Mouse (Mus musculus): ENCODE results near the gene Kcna7. TPM values are rescaled to one million over a fixed set of nuclear protein-coding genes. Genes with fewer than 3 reads are reported as not detected.

Kcna7 gene
- polyA plus RNA-seq, 1 experiment from 2014 or later: not detected

GRCm38 (mm10) chr7:45436444-45436843 is 31.0 kb downstream of the Kcna7 start:
- WGBS: 93% methylated on average over 5 of the region's 5 CpGs
- H3K9me3 ChIP-seq (replicated peaks): no peaks in the 10 kb centered on the region
- peaks cover 22% of the 10 kb centered on the region; the same call in 1 of the 2 replicates for H3K36me3 ChIP-seq (ENCODE audit: poor library complexity, severe bottlenecking)
- H3K27me3 ChIP-seq: no peaks in the 10 kb centered on the region
- H3K27ac ChIP-seq: no peak overlapping the region
- no peak overlapping the region for H3K4me2 ChIP-seq
- no peak for ATAC-seq
- H3K4me1 ChIP-seq: peaks cover 45% of the 10 kb centered on the region
- H3K9ac ChIP-seq: peak overlapping the region; percentile 84; the same call in 1 of the 2 replicates
- no peak overlapping the region for H3K4me3 ChIP-seq

GRCm38 (mm10) chr7:45437046-45437445 is 31.6 kb downstream of the Kcna7 start:
- no peak for ATAC-seq
- H3K9ac ChIP-seq: peak overlapping the region; percentile 22; the same call in 1 of the 2 replicates
- H3K36me3 ChIP-seq (ENCODE audit: poor library complexity, severe bottlenecking): peaks cover 19% of the 10 kb centered on the region; the same call in 1 of the 2 replicates
- no peak overlapping the region for H3K4me3 ChIP-seq
- H3K27me3 ChIP-seq: no peaks in the 10 kb centered on the region
- H3K27ac ChIP-seq: no peak overlapping the region
- no peaks in the 10 kb centered on the region for H3K9me3 ChIP-seq (replicated peaks)
- no peak overlapping the region for H3K4me2 ChIP-seq
- H3K4me1 ChIP-seq: peaks cover 45% of the 10 kb centered on the region
- 33% methylated on average over 6 of the region's 6 CpGs for WGBS

DNA sequence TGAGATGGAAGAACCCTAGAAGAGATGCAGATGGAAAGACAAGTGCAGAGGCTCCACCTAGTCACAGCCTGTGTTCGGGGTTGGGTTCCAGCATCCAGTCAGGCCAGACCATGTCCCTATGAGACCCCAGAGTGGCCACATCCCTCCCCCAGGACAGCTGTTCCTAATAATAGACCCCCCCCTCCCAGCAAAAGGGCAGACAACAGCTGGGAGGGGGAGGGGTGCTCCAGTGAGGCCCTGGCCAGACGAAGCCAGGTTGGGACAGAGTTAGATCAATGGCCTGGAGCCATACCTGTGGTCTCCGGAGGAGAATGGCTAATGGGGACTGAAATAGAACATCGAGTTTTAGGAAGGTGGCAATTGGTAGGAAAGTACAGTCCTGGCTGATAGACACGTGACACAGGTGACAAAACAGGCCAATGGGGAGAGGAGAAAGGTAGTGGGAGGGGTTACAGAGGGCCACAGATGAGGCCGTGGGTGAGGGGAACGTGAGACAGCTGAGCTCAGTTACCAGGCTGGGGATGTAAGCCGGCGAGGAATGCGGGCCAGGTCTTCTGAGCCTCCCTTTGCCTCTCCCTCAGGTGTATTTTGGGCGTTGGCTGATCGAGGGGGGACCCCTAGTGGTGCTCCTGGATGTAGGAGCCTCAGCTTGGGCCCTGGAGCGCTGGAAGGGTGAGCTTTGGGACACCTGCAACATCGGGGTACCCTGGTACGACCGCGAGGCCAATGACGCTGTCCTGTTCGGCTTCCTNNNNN is 32.2 kb downstream of the Kcna7 start, which contains the start of gene Ruvbl2:
Gene Ruvbl2 (minus strand): TSS at position 576 of the 756 bp plus-strand sequence.
- H3K4me1 ChIP-seq: peaks cover 41% of the 10 kb centered on the region
- no peak within 1 kb of the TSS for H3K4me3 ChIP-seq
- no peak within 1 kb of the TSS for H3K27ac ChIP-seq
- no peak for ATAC-seq
- H3K36me3 ChIP-seq (ENCODE audit: poor library complexity, severe bottlenecking): peaks cover 19% of the 10 kb centered on the region
- no peaks in the 10 kb centered on the region for H3K9me3 ChIP-seq (replicated peaks)
- 23% methylated on average over 19 of the region's 19 CpGs for WGBS
- peak within 1 kb of the TSS; percentile 19; the same call in 1 of the 2 replicates for H3K4me2 ChIP-seq
- peak within 1 kb of the TSS; percentile 22; the same call in 1 of the 2 replicates for H3K9ac ChIP-seq
- no peaks in the 10 kb centered on the region for H3K27me3 ChIP-seq

- WGBS: 92% methylated on average over 22 of the region's 22 CpGs
- H3K4me3 ChIP-seq: no peak overlapping the region
- H3K36me3 ChIP-seq (ENCODE audit: poor library complexity, severe bottlenecking): peaks cover 54% of the 10 kb centered on the region
- no peaks in the 10 kb centered on the region for H3K9me3 ChIP-seq (replicated peaks)
- H3K4me1 ChIP-seq: no peaks in the 10 kb centered on the region
- H3K27me3 ChIP-seq: no peaks in the 10 kb centered on the region
- H3K9ac ChIP-seq: no peak overlapping the region
- no peak overlapping the region for H3K4me2 ChIP-seq
- H3K27ac ChIP-seq: no peak overlapping the region
- ATAC-seq: no peak
Measured at GRCm38 (mm10) chr7:45443526-45444420, 38.3 kb downstream of the Kcna7 start.

- H3K27ac ChIP-seq: no peak overlapping the region
- H3K4me3 ChIP-seq: no peak overlapping the region
- H3K9me3 ChIP-seq (replicated peaks): no peaks in the 10 kb centered on the region
- no peak overlapping the region for H3K4me2 ChIP-seq
- no peak for ATAC-seq
- H3K36me3 ChIP-seq (ENCODE audit: poor library complexity, severe bottlenecking): peaks cover 54% of the 10 kb centered on the region
- no peaks in the 10 kb centered on the region for H3K27me3 ChIP-seq
- no peaks in the 10 kb centered on the region for H3K4me1 ChIP-seq
- H3K9ac ChIP-seq: no peak overlapping the region
Measured at GRCm38 (mm10) chr7:45446589-45446988, 41.1 kb downstream of the Kcna7 start.

DNA sequence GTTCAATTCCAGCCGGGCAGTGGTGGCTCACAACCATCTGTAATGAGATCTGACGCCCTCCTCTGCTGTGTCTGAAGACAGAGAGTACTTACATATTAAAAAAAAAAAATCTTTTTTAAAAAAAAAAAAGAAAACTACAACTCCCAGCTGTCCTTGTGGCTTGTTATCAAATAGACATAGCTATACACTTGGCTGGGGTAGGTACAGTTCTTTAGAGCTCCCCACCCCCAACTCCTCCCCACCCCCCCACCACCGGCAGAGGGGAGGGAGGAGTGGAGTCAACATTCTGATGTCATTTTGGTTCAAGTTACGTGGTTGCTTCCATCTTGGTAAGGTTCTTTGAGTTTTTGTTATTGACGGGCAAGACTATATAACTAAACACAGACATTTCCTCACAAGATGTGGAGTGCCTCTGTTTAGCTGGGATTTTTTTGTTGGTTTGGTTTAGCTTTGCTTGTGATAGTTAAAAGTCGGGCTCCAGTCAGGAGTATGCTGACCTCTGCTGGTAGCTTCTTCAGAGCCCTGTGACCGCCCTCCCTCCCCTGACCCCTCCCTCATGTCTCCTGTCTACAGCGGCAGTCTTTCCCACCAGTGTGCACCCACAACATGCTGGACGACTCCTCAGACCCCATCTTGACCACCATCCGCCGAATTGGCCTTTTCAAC is 42.0 kb downstream of the Kcna7 start:
- H3K9me3 ChIP-seq (replicated peaks): no peaks in the 10 kb centered on the region
- no peak overlapping the region for H3K27ac ChIP-seq
- H3K9ac ChIP-seq: no peak overlapping the region
- no peak for ATAC-seq
- no peak overlapping the region for H3K4me2 ChIP-seq
- H3K4me1 ChIP-seq: no peaks in the 10 kb centered on the region
- H3K4me3 ChIP-seq: no peak overlapping the region
- 44% methylated on average over 11 of the region's 11 CpGs for WGBS
- no peaks in the 10 kb centered on the region for H3K27me3 ChIP-seq
- peaks cover 57% of the 10 kb centered on the region for H3K36me3 ChIP-seq (ENCODE audit: poor library complexity, severe bottlenecking)

- Histone ChIP-seq H3K9me3 (replicated peaks) (no peaks in the 10 kb centered on the region), H3K27ac (no peak overlapping the region), H3K27me3 (no peaks in the 10 kb centered on the region), H3K36me3 (ENCODE audit: poor library complexity, severe bottlenecking) (peaks cover 51% of the 10 kb centered on the region), H3K9ac (no peak overlapping the region), H3K4me2 (no peak overlapping the region), H3K4me1 (no peaks in the 10 kb centered on the region), H3K4me3 (no peak overlapping the region)
- WGBS: 90% methylated on average over 1 of the region's 1 CpGs
- ATAC-seq: no peak
Measured at GRCm38 (mm10) chr7:45449974-45450373, 44.5 kb downstream of the Kcna7 start.

GRCm38 (mm10) chr7:45451344-45451982 is 46.0 kb downstream of the Kcna7 start:
- H3K27ac ChIP-seq: no peak overlapping the region
- 54% methylated on average over 23 of the region's 23 CpGs for WGBS
- peak; percentile 74 for ATAC-seq
- H3K4me3 ChIP-seq: no peak overlapping the region
- no peaks in the 10 kb centered on the region for H3K9me3 ChIP-seq (replicated peaks)
- peaks cover 59% of the 10 kb centered on the region for H3K36me3 ChIP-seq (ENCODE audit: poor library complexity, severe bottlenecking)
- no peak overlapping the region for H3K4me2 ChIP-seq
- H3K9ac ChIP-seq: peak overlapping the region; percentile 23; the same call in 1 of the 2 replicates
- H3K27me3 ChIP-seq: no peaks in the 10 kb centered on the region
- H3K4me1 ChIP-seq: peaks cover 4% of the 10 kb centered on the region; the same call in 1 of the 2 replicates

DNA sequence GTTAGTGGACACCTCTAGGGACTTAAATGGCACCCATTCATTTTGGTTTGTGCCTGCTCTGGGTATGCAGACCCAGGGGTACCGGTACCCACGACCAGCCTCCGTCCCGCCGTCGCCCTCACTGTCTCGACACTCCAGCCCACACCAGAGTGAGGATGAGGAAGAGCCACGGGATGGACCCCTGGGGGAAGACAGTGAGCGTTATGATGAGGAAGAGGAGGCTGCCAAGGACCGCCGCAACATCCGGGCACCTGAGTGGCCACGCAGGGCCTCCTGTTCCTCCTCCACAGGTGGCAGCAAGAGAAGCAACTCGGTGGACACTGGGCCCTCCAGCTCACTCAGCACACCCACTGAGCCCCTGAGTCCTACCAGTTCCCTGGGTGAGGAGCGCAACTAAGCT is 49.5 kb downstream of the Kcna7 start:
- WGBS: 93% methylated on average over 15 of the region's 15 CpGs
- Histone ChIP-seq H3K9ac (no peak overlapping the region), H3K27ac (no peak overlapping the region), H3K4me2 (no peak overlapping the region), H3K9me3 (replicated peaks) (no peaks in the 10 kb centered on the region), H3K4me1 (peaks cover 25% of the 10 kb centered on the region), H3K36me3 (ENCODE audit: poor library complexity, severe bottlenecking) (peaks cover 63% of the 10 kb centered on the region), H3K27me3 (no peaks in the 10 kb centered on the region), H3K4me3 (no peak overlapping the region)
- no peak for ATAC-seq

- Histone ChIP-seq H3K36me3 (ENCODE audit: poor library complexity, severe bottlenecking) (peaks cover 61% of the 10 kb centered on the region), H3K27me3 (no peaks in the 10 kb centered on the region), H3K27ac (no peak overlapping the region), H3K9ac (no peak overlapping the region), H3K4me3 (no peak overlapping the region), H3K4me1 (peaks cover 36% of the 10 kb centered on the region), H3K9me3 (replicated peaks) (no peaks in the 10 kb centered on the region), H3K4me2 (no peak overlapping the region)
- 76% methylated on average over 13 of the region's 13 CpGs for WGBS
- no peak for ATAC-seq
Measured at GRCm38 (mm10) chr7:45455932-45456696, 50.7 kb downstream of the Kcna7 start.

DNA sequence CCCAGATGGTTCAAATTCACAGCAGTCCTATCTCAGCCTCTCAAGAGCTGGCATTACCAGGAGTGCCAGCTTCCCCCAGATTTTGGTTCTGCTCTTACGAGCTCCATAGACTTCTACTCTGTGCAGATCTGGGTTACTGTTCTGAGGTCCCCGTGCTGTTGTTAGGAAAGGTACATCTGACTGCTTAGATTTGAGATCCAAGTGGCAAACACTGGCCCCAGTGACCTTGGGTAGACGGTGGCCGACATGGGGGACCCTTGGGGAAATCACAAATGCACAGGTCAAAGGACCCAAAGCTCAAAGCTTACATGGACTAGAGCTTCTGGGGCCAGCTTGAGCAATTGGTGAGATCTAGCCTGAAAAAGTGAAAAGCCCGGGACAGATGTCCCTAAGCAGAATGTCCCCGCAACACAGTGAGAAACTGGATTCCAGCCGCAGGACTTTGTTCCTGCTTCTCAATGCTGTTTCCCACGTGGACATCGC is 51.3 kb downstream of the Kcna7 start:
- H3K27me3 ChIP-seq: no peaks in the 10 kb centered on the region
- peaks cover 63% of the 10 kb centered on the region for H3K36me3 ChIP-seq (ENCODE audit: poor library complexity, severe bottlenecking)
- 62% methylated on average over 9 of the region's 9 CpGs for WGBS
- no peak for ATAC-seq
- H3K4me2 ChIP-seq: peak overlapping the region; percentile 67
- peak overlapping the region; percentile 92 for H3K4me3 ChIP-seq
- peaks cover 37% of the 10 kb centered on the region for H3K4me1 ChIP-seq
- no peaks in the 10 kb centered on the region for H3K9me3 ChIP-seq (replicated peaks)
- H3K9ac ChIP-seq: peak overlapping the region; percentile 96
- peak overlapping the region; percentile 31 for H3K27ac ChIP-seq

Data from forebrain, embryonic 13.5 days (tissue).